8 mouse cellular contexts compared by ENCODE assay signal in the genomic region with DNA sequence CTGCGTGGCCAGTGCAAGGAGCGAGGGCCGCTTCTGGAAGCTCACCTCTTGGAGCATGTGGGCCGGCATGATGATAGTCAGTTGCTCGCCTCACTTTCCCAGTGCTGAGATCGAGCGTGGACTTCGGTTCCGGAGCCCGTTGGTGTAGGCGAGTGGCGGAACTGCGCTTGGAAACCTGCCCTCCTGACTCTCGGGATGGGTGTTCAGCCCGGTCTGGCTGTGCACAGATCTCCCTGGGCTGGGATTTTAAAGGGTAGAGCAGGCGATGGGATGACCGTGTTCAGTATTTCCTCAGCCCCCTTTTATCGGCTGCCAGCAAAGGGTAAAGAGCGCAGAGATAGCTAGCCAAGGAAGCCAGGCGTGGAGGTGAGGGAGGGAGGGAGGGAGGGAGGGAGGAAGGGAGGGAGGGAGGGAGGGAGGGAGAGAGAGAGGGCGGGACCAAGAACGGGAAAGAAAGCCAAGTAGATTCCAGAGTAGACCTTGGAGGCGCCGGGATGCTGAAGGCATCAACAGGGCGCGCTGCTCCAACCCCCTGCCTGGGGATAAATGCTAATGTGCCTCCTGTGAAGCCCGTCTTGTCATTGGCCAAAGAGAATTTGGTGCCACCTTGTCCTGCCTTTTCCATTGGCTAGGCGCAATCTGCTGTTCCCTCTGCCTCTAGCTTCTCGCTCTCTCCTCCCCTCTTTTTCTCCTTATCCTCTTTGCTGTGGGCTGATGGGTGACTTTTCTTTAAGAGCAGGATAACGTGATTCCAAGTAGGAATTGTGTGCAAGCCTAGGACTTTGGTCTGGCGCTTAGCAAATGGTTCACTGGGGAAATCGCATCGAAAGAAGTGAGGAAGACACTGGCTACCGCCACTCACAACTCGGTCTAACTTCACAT. TPM values are rescaled to one million over a fixed set of nuclear protein-coding genes. Genes with fewer than 3 reads are reported as not detected.
DNase-seq lines count a peak whose midpoint lies in the region; ATAC-seq and TF ChIP-seq lines count a peak whose summit lies in the region.

A gene (minus strand): TSS at position 539 of the 882 bp plus-strand sequence.

- H3K36me3 ChIP-seq in intestine, embryonic 15.5 days: no peaks in the 10 kb centered on the region
- H3K36me3 ChIP-seq in midbrain, embryonic 10.5 days: peaks cover 36% of the 10 kb centered on the region
- no peaks in the 10 kb centered on the region for H3K36me3 ChIP-seq in small intestine, adult 2 months (ENCODE audit: control insufficient read depth, insufficient read depth, low read length)

- no peak for TF ChIP-seq CTCF in small intestine, adult 2 months (IDR thresholded peaks at IDR 0.05; ENCODE audit: extremely low read depth, insufficient read length, insufficient replicate concordance, low read depth, low read length)

- no peak for TF ChIP-seq POLR2A in small intestine, adult 2 months (IDR thresholded peaks at IDR 0.05; ENCODE audit: low read depth, low read length)

- no peaks in the 10 kb centered on the region for H3K27me3 ChIP-seq in intestine, embryonic 15.5 days (replicated peaks)
- H3K27me3 ChIP-seq in midbrain, embryonic 10.5 days (ENCODE audit: low read depth, poor library complexity, severe bottlenecking): peaks cover 14% of the 10 kb centered on the region; the same call in 1 of the 2 replicates
- peaks cover 14% of the 10 kb centered on the region for H3K27me3 ChIP-seq in small intestine, adult 2 months (ENCODE audit: control insufficient read depth, insufficient read depth, low read length)

- peak; percentile 91 for ATAC-seq in intestine, embryonic 15.5 days

- H3K4me2 ChIP-seq in intestine, embryonic 15.5 days (replicated peaks): peak within 1 kb of the TSS; percentile 91

- no peaks in the 10 kb centered on the region for H3K9me3 ChIP-seq in intestine, embryonic 15.5 days
- H3K9me3 ChIP-seq in midbrain, embryonic 10.5 days (replicated peaks): no peaks in the 10 kb centered on the region

- peak within 1 kb of the TSS; percentile 58 for H3K27ac ChIP-seq in intestine, embryonic 15.5 days
- H3K27ac ChIP-seq in midbrain, embryonic 10.5 days (replicated peaks): peak within 1 kb of the TSS; percentile 82
- peak within 1 kb of the TSS; percentile 33; the same call in 1 of the 2 replicates for H3K27ac ChIP-seq in small intestine, adult 2 months (ENCODE audit: insufficient read depth, low read depth, low read length)

- peaks cover 4% of the 10 kb centered on the region for H3K4me1 ChIP-seq in intestine, embryonic 15.5 days (replicated peaks)
- peaks cover 41% of the 10 kb centered on the region for H3K4me1 ChIP-seq in midbrain, embryonic 10.5 days
- peaks cover 2% of the 10 kb centered on the region; the same call in 1 of the 2 replicates for H3K4me1 ChIP-seq in small intestine, adult 2 months (ENCODE audit: control insufficient read depth, insufficient read depth, insufficient read length, low read length)

- DNase-seq in thymus, postnatal 0 days (ENCODE audit: low spot score): peak; percentile 37
- DNase-seq in thymus, postnatal 36 days: no peak
- DNase-seq in embryo, embryonic 11.5 days (ENCODE audit: low read depth, low spot score): peak; percentile 72
- DNase-seq in gastrocnemius, postnatal 36 days: peak; percentile 44 to 60
- DNase-seq in left cerebral cortex, postnatal 14 days (ENCODE audit: low spot score in 2 of 2): peak; percentile 77 to 82
- DNase-seq in midbrain, embryonic 10.5 days (ENCODE audit: low spot score): peak; percentile 87

- H3K9ac ChIP-seq in intestine, embryonic 15.5 days: peak within 1 kb of the TSS; percentile 45

- H3K4me3 ChIP-seq in intestine, embryonic 15.5 days (replicated peaks): peak within 1 kb of the TSS; percentile 33
- H3K4me3 ChIP-seq in midbrain, embryonic 10.5 days: peak within 1 kb of the TSS; percentile 70
- H3K4me3 ChIP-seq in small intestine, adult 2 months (ENCODE audit: low read depth, low read length): peak within 1 kb of the TSS; percentile 55

- intact Hi-C loops in gastrocnemius, postnatal 36 days (cut with DNase I): no loop called here
- intact Hi-C loops in left cerebral cortex, postnatal 14 days (cut with DNase I): loop anchor here (5.0 kb wide), 1 partner anchor 110 kb away; no protein-coding TSS in a partner anchor

- whole genome bisulfite sequencing in intestine, embryonic 15.5 days: under 1% methylated on average over 32 of the region's 35 CpGs
- WGBS in midbrain, embryonic 10.5 days: 0% methylated on average over 35 of the region's 35 CpGs
- WGBS in small intestine, adult 2 months: 1% methylated on average over 34 of the region's 35 CpGs

RNA-seq across cellular contexts. Expression of the gene that starts here (rescaled TPM):
- 1.0 and 1.5 TPM in 2 replicates for polyA plus RNA-seq in thymus, postnatal 0 days (2015; fragmentation: Nextera tagmentation; extraction: Ambion mirVana)
- total RNA-seq in gastrocnemius, postnatal 36 days (2021): 10 to 100 TPM; 26.3 to 28.7 TPM
- polyA plus RNA-seq in intestine, embryonic 15.5 days (2015; fragmentation: Nextera tagmentation; extraction: Ambion mirVana): 5.2 TPM in 2 replicates
- total RNA-seq in left cerebral cortex, postnatal 14 days (2021): 100 to 1,000 TPM; 130 to 138 TPM
- 20.0 and 21.6 TPM in 2 replicates for polyA plus RNA-seq in midbrain, embryonic 10.5 days (2016; fragmentation: Nextera tagmentation; extraction: Ambion mirVana)
- 9.6 and 24.9 TPM in 2 replicates for polyA plus RNA-seq in small intestine, adult 2 months (2012; rRNA removed)

Comparison
In these comparisons a context has a peak if more than half of its experiments do, and no peak if none do; other contexts are left out.
1. RNA of the gene that starts here (total RNA-seq): 130 to 138 TPM in left cerebral cortex, postnatal 14 days; 26.3 to 28.7 TPM in gastrocnemius, postnatal 36 days; every median in the first group is over 4 times any median in the second.
2. DNase-seq: peak in thymus, postnatal 0 days (single experiment), embryo, embryonic 11.5 days (single experiment), gastrocnemius, postnatal 36 days (2 of 2), left cerebral cortex, postnatal 14 days (2 of 2) and midbrain, embryonic 10.5 days (single experiment); none in thymus, postnatal 36 days (0 of 2).
3. Peak in every context shown above with its lines, with median percentiles within 50 percentile points of each other: H3K27ac ChIP-seq and H3K4me3 ChIP-seq.